Mouse (Mus musculus) lung, embryonic 16.5 days (tissue): ENCODE results near the gene Taf1d. TPM values are rescaled to one million over a fixed set of nuclear protein-coding genes. Genes with fewer than 3 reads are reported as not detected.
A peak's percentile ranks its signal among the peaks of the same experiment; 100 is the strongest.

Experiments used
- ATAC-seq: fragments of 200-750 bp; cut with Nextera tagmentation; 2 replicates; pipeline ENCODE4 v1.8.0; 2017; ENCODE audit warnings: low read depth, mild to moderate bottlenecking, moderate library complexity
- H3K27ac ChIP-seq: fragments of 300-500 bp; sonication (generic); 2 replicates; pipeline ENCODE4 v1.5.1; 2014; ENCODE audit warnings: mild to moderate bottlenecking, control low read depth, low read length
- H3K27me3 ChIP-seq: fragments of 300-500 bp; sonication (generic); 2 replicates; pipeline ENCODE4 v1.6.1; 2014; ENCODE audit warnings: low read depth, low read length, mixed read lengths; ENCODE audit not compliant: control insufficient read depth, insufficient read depth
- H3K36me3 ChIP-seq: fragments of 300-500 bp; sonication (generic); 2 replicates; pipeline ENCODE4 v1.6.1; 2014; ENCODE audit warnings: low read length; ENCODE audit not compliant: control insufficient read depth, insufficient read depth
- H3K4me1 ChIP-seq: fragments of 300-500 bp; sonication (generic); replicated peaks from 2 replicates; pipeline ENCODE4 v1.6.1; 2014; ENCODE audit warnings: low read length, mixed read lengths; ENCODE audit not compliant: control insufficient read depth, insufficient read depth
- H3K4me2 ChIP-seq: fragments of 300-500 bp; sonication (generic); 2 replicates; pipeline ENCODE4 v1.6.1; 2014; ENCODE audit warnings: low read depth, low read length, control low read depth
- H3K4me3 ChIP-seq: fragments of 300-500 bp; sonication (generic); 2 replicates; pipeline ENCODE4 v1.5.1; 2014; ENCODE audit warnings: mild to moderate bottlenecking, low read length, control low read depth
- H3K9ac ChIP-seq: fragments of 300-500 bp; sonication (generic); 2 replicates; pipeline ENCODE4 v1.6.1; 2014; ENCODE audit warnings: low read length, control low read depth
- H3K9me3 ChIP-seq: fragments of 300-500 bp; sonication (generic); 2 replicates; pipeline ENCODE4 v1.6.1; 2016; ENCODE audit warnings: low read length; ENCODE audit not compliant: control insufficient read depth
- WGBS: fragments of 180-500 bp; shearing (Covaris S2); extraction: QIAGEN DNeasy Blood & Tissue Kit; methylation state at CpG from one replicate; pipeline ENCODE4 v1.1.7; 2014; 5-methylcytosine and 5-hydroxymethylcytosine counted together
- polyA plus RNA-seq: library from polyadenylated mRNA; unstranded; fragments of >200 nt; fragmentation: Nextera tagmentation; extraction: Ambion mirVana; gene quantifications from 2 replicates; pipeline ENCODE4 v1.2.1, GENCODE M21; 2015

Taf1d gene
- 58.3 and 67.0 TPM in 2 replicates for polyA plus RNA-seq

DNA sequence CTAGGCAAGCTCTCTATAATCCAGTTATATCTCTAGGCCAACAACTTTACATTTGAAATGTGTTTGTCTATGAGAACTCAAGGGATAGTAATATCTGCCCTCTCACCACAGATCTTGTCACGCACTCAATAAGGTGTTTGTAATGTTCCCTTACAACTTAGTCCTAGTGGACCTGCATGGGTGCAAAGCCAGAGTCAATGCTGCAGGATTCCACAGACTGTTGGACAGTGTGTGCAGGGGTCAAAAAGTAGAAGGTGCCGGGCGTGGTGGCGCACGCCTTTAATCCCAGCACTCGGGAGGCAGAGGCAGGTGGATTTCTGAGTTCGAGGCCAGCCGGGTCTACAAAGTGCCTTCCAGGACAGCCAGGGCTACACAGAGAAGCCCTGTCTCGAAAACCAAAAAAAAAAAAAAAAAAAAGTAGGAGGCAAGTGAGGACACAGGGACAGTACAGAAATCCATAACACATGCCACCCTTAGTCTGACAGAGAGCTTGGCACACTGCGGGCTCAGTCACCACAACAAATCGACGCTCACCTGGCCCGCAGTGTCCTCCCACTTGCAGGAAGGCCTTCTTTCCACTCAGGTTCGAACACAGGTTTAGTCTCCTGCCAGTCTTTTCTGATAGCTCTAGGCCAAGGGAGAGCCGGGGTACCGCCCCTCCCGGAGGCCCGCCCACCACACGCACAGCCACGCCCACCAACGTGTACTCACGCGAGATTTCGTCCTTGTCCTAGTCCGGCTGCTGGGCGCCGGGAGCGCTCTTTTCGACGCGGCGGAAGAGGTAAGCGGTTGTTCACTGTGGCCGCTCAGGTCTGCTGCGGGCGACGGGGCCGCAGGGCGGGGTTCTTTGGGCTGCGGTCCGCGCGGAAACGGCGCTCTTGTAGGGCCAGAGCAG is at the start of gene Taf1d:
Gene Taf1d (plus strand): TSS at position 712 of the 895 bp plus-strand sequence.
- WGBS, result 11% methylated on average over 45 of the region's 45 CpGs
- peak; percentile 97 for ATAC-seq
- Histone ChIP-seq H3K4me1 (peaks cover 29% of the 10 kb centered on the region), H3K4me3 (peak within 1 kb of the TSS; percentile 65), H3K36me3 (peaks cover 18% of the 10 kb centered on the region), H3K27me3 (no peaks in the 10 kb centered on the region), H3K9me3 (no peaks in the 10 kb centered on the region), H3K27ac (peak within 1 kb of the TSS; percentile 88), H3K9ac (peak within 1 kb of the TSS; percentile 88), H3K4me2 (peak within 1 kb of the TSS; percentile 82)

DNA sequence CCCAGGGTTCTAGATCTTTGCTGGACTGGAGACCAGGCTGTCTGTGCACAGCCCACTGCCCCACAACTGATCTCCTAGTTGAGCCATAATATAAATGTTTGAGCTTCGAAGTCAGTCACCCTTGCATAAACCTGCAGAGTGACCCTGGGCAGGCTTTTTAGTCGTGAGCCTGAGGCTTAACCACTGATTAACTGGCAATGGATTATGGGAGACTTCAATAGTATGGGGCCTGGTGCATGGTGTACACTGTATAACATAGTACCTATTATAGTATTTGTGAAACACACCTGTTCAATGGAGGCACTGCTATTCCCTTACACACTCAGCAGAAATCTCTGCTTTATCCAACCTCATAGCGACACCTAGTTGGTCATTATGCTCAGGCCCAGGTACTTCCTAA is 49.8 kb upstream of the Taf1d start:
- Histone ChIP-seq H3K9me3 (no peaks in the 10 kb centered on the region), H3K9ac (no peak overlapping the region), H3K27ac (no peak overlapping the region), H3K36me3 (peaks cover 8% of the 10 kb centered on the region; the same call in 1 of the 2 replicates), H3K4me2 (no peak overlapping the region), H3K27me3 (no peaks in the 10 kb centered on the region), H3K4me3 (no peak overlapping the region), H3K4me1 (no peaks in the 10 kb centered on the region)
- WGBS, result 76% methylated on average over 3 of the region's 3 CpGs
- ATAC-seq, result no peak

DNA sequence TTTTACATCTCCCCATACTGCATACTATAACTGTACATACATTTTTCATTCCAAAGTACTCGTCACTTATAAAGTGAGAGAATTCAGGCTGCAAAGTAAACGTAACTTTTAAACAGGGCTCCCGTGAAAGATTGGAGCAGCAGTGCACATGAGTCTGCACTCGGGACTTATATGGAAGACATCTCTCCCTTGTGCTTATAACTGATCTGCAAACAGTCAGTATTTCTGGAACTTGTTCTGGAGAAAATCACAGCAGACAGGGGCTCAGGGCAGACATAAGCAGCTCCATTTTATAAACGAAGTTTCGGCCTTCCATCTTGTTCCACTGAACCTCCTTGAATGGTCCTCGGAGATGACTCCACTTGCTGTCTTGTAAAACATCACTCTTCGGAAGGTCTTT is 44.0 kb upstream of the Taf1d start:
- WGBS, result 84% methylated on average over 8 of the region's 8 CpGs
- Histone ChIP-seq H3K9me3 (no peaks in the 10 kb centered on the region), H3K27ac (no peak overlapping the region), H3K9ac (no peak overlapping the region), H3K4me2 (no peak overlapping the region), H3K4me1 (no peaks in the 10 kb centered on the region), H3K27me3 (no peaks in the 10 kb centered on the region), H3K4me3 (no peak overlapping the region), H3K36me3 (peaks cover 54% of the 10 kb centered on the region)
- ATAC-seq, result no peak

DNA sequence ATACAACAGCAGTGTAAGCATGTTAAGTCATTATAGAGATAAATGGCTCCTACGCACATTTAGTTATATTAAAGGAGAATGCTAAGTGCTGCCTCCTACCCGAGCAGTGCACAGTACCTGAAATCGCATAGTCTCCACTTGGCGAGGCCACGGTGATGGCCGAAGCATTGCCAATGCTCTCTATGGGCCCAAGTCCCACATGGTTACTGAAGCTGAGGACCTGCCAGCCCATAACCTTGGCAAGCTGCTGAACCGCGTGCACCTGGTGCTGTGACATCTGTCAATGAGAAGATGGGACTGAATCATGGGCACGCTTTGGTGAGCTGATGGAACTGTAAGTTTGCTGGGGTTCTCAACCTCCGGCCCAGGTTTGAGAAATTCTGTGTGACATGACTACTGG is 42.5 kb upstream of the Taf1d start:
- H3K9me3 ChIP-seq, result no peaks in the 10 kb centered on the region
- H3K9ac ChIP-seq, result no peak overlapping the region
- WGBS, result 93% methylated on average over 10 of the region's 10 CpGs
- H3K4me1 ChIP-seq, result no peaks in the 10 kb centered on the region
- no peaks in the 10 kb centered on the region for H3K27me3 ChIP-seq
- H3K36me3 ChIP-seq, result peaks cover 63% of the 10 kb centered on the region
- no peak overlapping the region for H3K4me3 ChIP-seq
- H3K27ac ChIP-seq, result no peak overlapping the region
- ATAC-seq, result no peak
- no peak overlapping the region for H3K4me2 ChIP-seq

DNA sequence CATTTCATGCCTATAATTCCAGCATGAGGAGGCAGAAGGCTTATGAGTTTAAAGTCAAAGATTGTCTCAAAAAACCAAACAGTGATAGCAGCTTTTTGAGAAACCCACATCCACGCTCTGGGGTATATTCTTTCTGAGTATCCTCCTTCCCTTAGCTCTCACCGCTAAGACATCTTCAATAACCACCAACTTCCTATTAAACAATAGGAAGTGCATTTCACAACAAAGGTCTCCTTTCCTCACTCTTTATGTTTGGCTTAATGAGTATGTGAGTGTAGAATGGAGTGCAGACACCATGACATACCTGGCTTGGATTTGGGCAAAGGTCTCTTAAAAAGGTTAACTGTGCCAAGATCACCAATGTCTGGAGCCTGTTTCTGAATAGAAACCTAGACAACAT is 32.0 kb upstream of the Taf1d start:
- Histone ChIP-seq H3K27me3 (no peaks in the 10 kb centered on the region), H3K4me1 (peaks cover 9% of the 10 kb centered on the region), H3K36me3 (peaks cover 48% of the 10 kb centered on the region), H3K9ac (no peak overlapping the region), H3K27ac (no peak overlapping the region), H3K9me3 (no peaks in the 10 kb centered on the region), H3K4me2 (no peak overlapping the region), H3K4me3 (no peak overlapping the region)
- 90% methylated on average over 2 of the region's 2 CpGs for WGBS
- no peak for ATAC-seq

DNA sequence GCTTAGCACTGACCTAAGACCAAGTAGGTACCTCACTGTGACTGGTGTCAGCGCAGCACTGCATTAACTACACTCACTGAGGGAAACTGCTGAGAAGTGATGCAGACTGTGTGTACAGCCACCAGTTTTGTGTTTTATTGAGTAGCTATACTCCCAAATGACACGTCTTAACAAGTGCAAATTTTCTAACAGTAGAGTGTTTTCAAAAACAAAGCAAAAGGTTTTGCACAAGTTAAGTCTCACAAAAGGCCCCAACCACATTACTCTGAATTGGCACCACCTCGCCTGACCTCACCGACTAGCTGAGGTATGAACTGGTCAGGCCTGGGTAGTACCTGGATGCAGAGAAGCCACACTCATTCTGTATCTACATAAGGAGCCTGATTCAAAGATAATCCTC is 29.2 kb upstream of the Taf1d start:
- peaks cover 37% of the 10 kb centered on the region for H3K36me3 ChIP-seq

DNA sequence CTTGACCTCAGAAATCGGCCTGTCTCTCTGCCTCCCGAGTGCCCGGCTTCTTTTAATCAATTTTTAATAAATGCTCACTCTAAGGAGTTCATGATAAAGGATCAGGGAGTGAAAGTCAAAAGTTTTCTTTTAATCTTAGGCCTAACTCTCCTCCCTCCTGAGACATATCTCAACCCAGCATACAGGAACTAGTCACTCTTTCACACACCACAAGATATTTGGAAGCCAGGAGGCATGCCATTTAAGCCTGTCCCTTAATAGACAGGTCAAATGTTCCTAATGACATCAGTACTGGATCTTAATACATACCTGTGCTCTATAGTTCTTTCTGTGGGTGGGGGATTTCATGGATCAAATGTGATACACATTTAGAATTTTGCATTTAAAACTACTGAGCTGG is 27.7 kb upstream of the Taf1d start:
- 90% methylated on average over 3 of the region's 3 CpGs for WGBS
- ATAC-seq, result no peak
- H3K4me3 ChIP-seq, result no peak overlapping the region
- peaks cover 24% of the 10 kb centered on the region for H3K36me3 ChIP-seq
- no peak overlapping the region for H3K9ac ChIP-seq
- no peak overlapping the region for H3K4me2 ChIP-seq
- H3K27me3 ChIP-seq, result no peaks in the 10 kb centered on the region
- H3K27ac ChIP-seq, result no peak overlapping the region
- H3K4me1 ChIP-seq, result peaks cover 16% of the 10 kb centered on the region
- H3K9me3 ChIP-seq, result no peaks in the 10 kb centered on the region

More for the DNA sequence above, 29.2 kb upstream of the Taf1d start:
- Histone ChIP-seq H3K9ac (no peak overlapping the region), H3K27me3 (no peaks in the 10 kb centered on the region), H3K4me2 (no peak overlapping the region), H3K4me1 (peaks cover 16% of the 10 kb centered on the region), H3K9me3 (no peaks in the 10 kb centered on the region), H3K27ac (no peak overlapping the region), H3K4me3 (no peak overlapping the region)
- no peak for ATAC-seq
- 91% methylated on average over 4 of the region's 4 CpGs for whole genome bisulfite sequencing

DNA sequence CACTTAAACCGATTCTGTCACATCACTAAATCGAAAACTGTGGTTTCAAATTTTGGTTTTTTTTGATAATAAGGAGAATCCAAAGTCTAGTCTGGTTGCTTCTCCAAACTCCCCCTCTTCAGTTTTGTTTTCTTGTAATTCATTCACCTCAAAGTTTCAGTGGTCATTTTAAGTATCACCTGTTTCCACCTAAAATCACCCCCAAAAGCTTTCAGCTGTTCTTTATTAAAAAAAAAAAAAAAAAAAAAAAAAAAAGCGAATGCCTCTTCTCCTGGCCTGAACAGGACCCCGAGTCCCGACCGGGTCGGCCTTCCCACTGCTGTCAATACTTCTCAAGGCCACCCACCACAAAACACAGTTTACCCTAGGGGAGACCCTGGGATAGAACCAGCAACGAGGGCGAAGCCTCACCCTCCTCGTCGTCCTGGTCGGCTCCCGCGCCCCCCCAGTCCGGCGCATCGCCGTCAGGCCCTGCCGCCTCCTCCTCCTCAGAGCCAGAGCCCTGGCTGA is 26.8 kb upstream of the Taf1d start:
- 8% methylated on average over 19 of the region's 19 CpGs for WGBS
- no peak for ATAC-seq
- H3K9me3 ChIP-seq, result no peaks in the 10 kb centered on the region
- H3K4me2 ChIP-seq, result peak overlapping the region; percentile 73
- peak overlapping the region; percentile 99 for H3K4me3 ChIP-seq
- H3K36me3 ChIP-seq, result peaks cover 17% of the 10 kb centered on the region
- peak overlapping the region; percentile 99 for H3K9ac ChIP-seq
- no peaks in the 10 kb centered on the region for H3K27me3 ChIP-seq
- H3K4me1 ChIP-seq, result peaks cover 16% of the 10 kb centered on the region
- H3K27ac ChIP-seq, result peak overlapping the region; percentile 91

DNA sequence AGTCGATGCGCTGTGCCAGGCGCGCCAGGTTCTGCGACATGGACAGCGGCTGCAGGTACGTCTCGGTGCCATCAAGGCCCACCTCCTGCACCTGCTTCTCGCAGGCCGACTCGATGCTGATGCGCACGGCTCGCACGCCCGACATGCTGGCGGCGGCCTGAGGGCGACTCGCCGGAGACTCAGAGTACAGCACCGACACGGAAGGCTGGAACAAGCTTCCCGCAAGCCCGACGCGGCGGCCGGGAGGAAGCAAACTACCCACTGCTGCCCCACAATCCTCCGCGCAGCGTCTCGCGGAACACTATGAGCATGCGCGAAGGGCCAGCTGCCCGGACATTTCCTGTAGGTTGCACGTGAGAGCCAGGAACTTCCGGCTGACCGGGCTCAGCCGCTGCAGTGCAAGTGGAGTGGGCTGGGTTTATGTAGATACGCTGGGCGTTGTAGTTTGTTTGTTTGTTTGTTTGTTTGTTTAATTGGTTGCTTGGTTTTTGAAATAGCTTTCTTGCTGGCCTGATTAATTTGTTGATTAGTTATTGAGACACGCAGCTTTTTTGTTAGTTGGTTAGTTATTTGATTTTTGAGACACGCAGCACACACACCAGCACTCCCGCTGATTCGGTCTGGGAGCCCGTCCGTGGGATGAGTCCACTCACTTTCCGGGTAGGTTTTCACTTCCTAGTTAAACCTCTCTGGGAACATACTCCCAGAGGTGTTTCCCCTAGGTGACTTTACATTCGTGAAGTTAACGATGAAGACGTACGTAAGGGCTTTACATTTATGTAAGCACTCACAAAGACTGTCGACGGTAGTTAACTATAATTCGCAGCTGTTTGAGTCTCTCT is 26.1 kb upstream of the Taf1d start, which contains the start of gene Med17:
Gene Med17 (minus strand): TSS at position 283 of the 842 bp plus-strand sequence.
- no peaks in the 10 kb centered on the region for H3K27me3 ChIP-seq
- 2% methylated on average over 56 of the region's 57 CpGs for WGBS
- peaks cover 16% of the 10 kb centered on the region for H3K4me1 ChIP-seq
- H3K9ac ChIP-seq, result peak within 1 kb of the TSS; percentile 99
- peak within 1 kb of the TSS; percentile 99 for H3K4me3 ChIP-seq
- peak within 1 kb of the TSS; percentile 91 for H3K27ac ChIP-seq
- no peaks in the 10 kb centered on the region for H3K9me3 ChIP-seq
- H3K36me3 ChIP-seq, result peaks cover 12% of the 10 kb centered on the region
- peak; percentile 99 for ATAC-seq
- H3K4me2 ChIP-seq, result peak within 1 kb of the TSS; percentile 73
